Mouse (Mus musculus): ENCODE data around the gene 4930522H14Rik. TPM values are rescaled to one million over a fixed set of nuclear protein-coding genes. Genes with fewer than 3 reads are reported as not detected.

The 4930522H14Rik gene
- total and polyA plus RNA-seq, 3 experiments, result not detected

GRCm38 (mm10) chr4:109498476-109498875, 32.6 kb downstream of the 4930522H14Rik start:
- no peak for DNase-seq (ENCODE audit: low read depth, low spot score)

GRCm38 (mm10) chr4:109493581-109493980, 37.5 kb downstream of the 4930522H14Rik start:
- TF ChIP-seq MYB (IDR thresholded peaks at IDR 0.05; ENCODE audit: low read depth, low read length), result no peak
- no peak for TF ChIP-seq ZMIZ1 (IDR thresholded peaks at IDR 0.05; ENCODE audit: low read depth, low read length)
- TF ChIP-seq RAD21 (IDR thresholded peaks at IDR 0.05; ENCODE audit: low read depth, low read length), result no peak
- TF ChIP-seq ZC3H11A (IDR thresholded peaks at IDR 0.05; ENCODE audit: low read depth, low read length), result no peak
- no peak for TF ChIP-seq NELFE (IDR thresholded peaks at IDR 0.05; ENCODE audit: low read depth, low read length)
- no peak for TF ChIP-seq CTCF (IDR thresholded peaks at IDR 0.05 in 2 of 3, conservative IDR thresholded peaks at IDR 0.05 in 1 of 3; ENCODE audit: control insufficient read depth in 1 of 3, insufficient read depth in 1 of 3, low read depth in 2 of 3, low read length in 3 of 3, poor library complexity in 1 of 3, severe bottlenecking in 1 of 3)
- TF ChIP-seq BHLHE40 (IDR thresholded peaks at IDR 0.05; ENCODE audit: borderline replicate concordance, low read depth, low read length), result no peak
- TF ChIP-seq EP300 (IDR thresholded peaks at IDR 0.05; ENCODE audit: low read depth in 1 of 2, low read length in 2 of 2), result no peak
- TF ChIP-seq HCFC1 (IDR thresholded peaks at IDR 0.05; ENCODE audit: low read depth, low read length), result no peak
- TF ChIP-seq USF1 (IDR thresholded peaks at IDR 0.05; ENCODE audit: low read depth, low read length), result no peak
- TF ChIP-seq MAFK (IDR thresholded peaks at IDR 0.05; ENCODE audit: borderline replicate concordance, low read depth, low read length), result no peak
- TF ChIP-seq SMC3 (IDR thresholded peaks at IDR 0.05; ENCODE audit: low read depth, low read length), result no peak
- TF ChIP-seq ZNF384 (IDR thresholded peaks at IDR 0.05; ENCODE audit: low read depth, low read length), result no peak
- no peak for TF ChIP-seq CHD2 (IDR thresholded peaks at IDR 0.05; ENCODE audit: low read length)
- Histone ChIP-seq H3K36me3 (ENCODE audit: control insufficient read depth in 1 of 2, insufficient read depth in 2 of 2, low read length in 2 of 2) (no peaks in the 10 kb centered on the region), H3K9ac (ENCODE audit: control insufficient read depth, low read depth, low read length, poor library complexity, severe bottlenecking) (no peak overlapping the region), H3K27ac (ENCODE audit: control insufficient read depth, low read depth, low read length) (no peak overlapping the region), H3K4me3 (ENCODE audit: control insufficient read depth in 1 of 2, insufficient read depth in 1 of 2, low read depth in 2 of 2, low read length in 2 of 2) (no peak overlapping the region), H3K4me1 (ENCODE audit: control insufficient read depth in 1 of 2, insufficient read depth in 2 of 2, low read length in 2 of 2) (peaks cover 0 to 2% of the 10 kb centered on the region in 2 experiments; a peak in 2 of 4 replicates), H3K79me2 (ENCODE audit: control insufficient read depth, insufficient read depth, low read length, poor library complexity) (no peaks in the 10 kb centered on the region), H3K27me3 (ENCODE audit: control insufficient read depth in 1 of 2, insufficient read depth in 2 of 2, low read length in 2 of 2) (peaks cover 0 to 1% of the 10 kb centered on the region in 2 experiments; a peak in 1 of 4 replicates), H3K9me3 (replicated peaks; ENCODE audit: insufficient read depth, low read length) (no peaks in the 10 kb centered on the region)
- DNase-seq (ENCODE audit: low read depth, low spot score), result no peak

More at GRCm38 (mm10) chr4:109498476-109498875, 32.6 kb downstream of the 4930522H14Rik start:
- H3K36me3 ChIP-seq (ENCODE audit: control insufficient read depth in 1 of 2, insufficient read depth in 2 of 2, low read length in 2 of 2), result no peaks in the 10 kb centered on the region
- H3K9ac ChIP-seq (ENCODE audit: control insufficient read depth, low read depth, low read length, poor library complexity, severe bottlenecking), result no peak overlapping the region
- H3K27ac ChIP-seq (ENCODE audit: control insufficient read depth, low read depth, low read length), result no peak overlapping the region
- H3K9me3 ChIP-seq (replicated peaks; ENCODE audit: insufficient read depth, low read length), result no peaks in the 10 kb centered on the region
- TF ChIP-seq POLR2A (IDR thresholded peaks at IDR 0.05; ENCODE audit: control insufficient read depth in 1 of 2, insufficient read depth in 1 of 2, low read depth in 1 of 2, low read length in 2 of 2, poor library complexity in 1 of 2) (no peak), MAX (IDR thresholded peaks at IDR 0.05; ENCODE audit: low read length) (no peak), RCOR1 (IDR thresholded peaks at IDR 0.05; ENCODE audit: low read depth, low read length) (no peak), UBTF (IDR thresholded peaks at IDR 0.05; ENCODE audit: borderline replicate concordance, insufficient read depth, low read depth, low read length) (no peak), TAL1 (IDR thresholded peaks at IDR 0.05; ENCODE audit: low read length) (no peak), TBP (IDR thresholded peaks at IDR 0.05; ENCODE audit: low read depth, low read length) (no peak), KAT2A (conservative IDR thresholded peaks at IDR 0.05; ENCODE audit: low read depth, low read length) (no peak), TCF12 (IDR thresholded peaks at IDR 0.05; ENCODE audit: low read depth, low read length) (no peak)
- H3K27me3 ChIP-seq (ENCODE audit: control insufficient read depth in 1 of 2, insufficient read depth in 2 of 2, low read length in 2 of 2), result peaks cover 3 to 4% of the 10 kb centered on the region in 2 experiments; a peak in 3 of 4 replicates
- H3K4me3 ChIP-seq (ENCODE audit: control insufficient read depth in 1 of 2, insufficient read depth in 1 of 2, low read depth in 2 of 2, low read length in 2 of 2), result no peak overlapping the region
- H3K79me2 ChIP-seq (ENCODE audit: control insufficient read depth, insufficient read depth, low read length, poor library complexity), result no peaks in the 10 kb centered on the region
- H3K4me1 ChIP-seq (ENCODE audit: control insufficient read depth in 1 of 2, insufficient read depth in 2 of 2, low read length in 2 of 2), result no peaks in the 10 kb centered on the region
